Mouse (Mus musculus) CH12.LX (cell line): ENCODE measurements around the gene Fnbp1.

ENCODE experiments used
- CTCF ChIP-seq, 2 experiments: IDR thresholded peaks in 1 of 2; conservative IDR thresholded peaks in 1 of 2; 2 replicates each; pipeline ENCODE4 v1.5.1; 2011 to 2012; ENCODE audit warnings: low read depth in 2 of 2, low read length in 2 of 2, improper control_type of control experiment in 1 of 2, inconsistent platforms in 1 of 2, mild to moderate bottlenecking in 1 of 2, moderate library complexity in 1 of 2
- EP300 ChIP-seq: IDR thresholded peaks from 2 replicates; pipeline ENCODE4 v1.6.1; 2011; ENCODE audit warnings: low read length, improper control_type of control experiment
- GABPA ChIP-seq: IDR thresholded peaks from 2 replicates; pipeline ENCODE4 v1.6.1; 2012; ENCODE audit warnings: low read depth, low read length, improper control_type of control experiment, inconsistent platforms; ENCODE audit not compliant: insufficient replicate concordance

DNA sequence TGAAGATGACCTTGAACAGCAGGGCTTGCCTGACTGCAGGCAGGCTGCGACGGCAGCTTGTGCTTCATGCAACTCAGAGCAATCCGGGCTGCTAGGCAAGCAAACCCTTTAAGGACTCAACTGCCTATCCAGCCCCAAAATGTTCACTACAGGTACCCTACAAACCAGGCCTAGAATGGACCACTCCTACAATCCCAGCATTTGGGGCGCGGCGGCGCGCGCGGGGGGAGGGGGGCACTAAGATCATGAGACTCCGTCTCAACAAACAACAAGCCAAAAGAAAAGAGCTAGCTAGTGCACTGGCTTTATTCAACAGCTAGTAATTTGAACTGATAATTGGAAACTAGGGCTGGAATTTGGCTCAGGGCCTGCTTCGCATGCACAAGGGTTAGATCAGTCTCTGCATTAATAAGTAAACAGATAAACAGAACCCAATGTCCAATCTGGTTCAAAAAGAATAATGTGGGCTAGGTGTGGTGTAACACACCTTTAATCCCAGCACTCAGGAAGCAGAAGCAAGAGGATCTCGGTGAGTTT is 74.7 kb downstream of the Fnbp1 start:
- TF ChIP-seq CTCF (conservative IDR thresholded peaks at IDR 0.05 in 1 of 2, IDR thresholded peaks at IDR 0.05 in 1 of 2; ENCODE audit: low read depth in 2 of 2, low read length in 2 of 2) (no peak), EP300 (no peak), GABPA (no peak)
